Mouse (Mus musculus) pancreas, adult 10 weeks (tissue): ENCODE data around the gene Soat1. TPM values are rescaled to one million over a fixed set of nuclear protein-coding genes. Genes with fewer than 3 reads are reported as not detected.

ENCODE experiments used
- polyA plus RNA-seq: library from polyadenylated mRNA; stranded (reverse); fragments of 350-450 nt; fragmentation: Illumina TruSeq; extraction: RNeasy Lipid Tissue Mini Kit (QIAGEN cat#74804); gene quantifications from one replicate; pipeline ENCODE4 v1.2.3, GENCODE M21; 2015; ENCODE audit warnings: low read depth, low replicate concordance; ENCODE audit not compliant: insufficient read depth

Soat1 gene
- 2.3 TPM for polyA plus RNA-seq

GRCm38 (mm10) chr1:156473961-156474503, at the start of gene Soat1:
TSS of gene Soat1 (minus strand) at chr1:156474331.

GRCm38 (mm10) chr1:156523842-156524241, 49.7 kb upstream of the Soat1 start, which contains the start of gene Gm10031:
TSS of gene Gm10031 (plus strand) at chr1:156524012.

GRCm38 (mm10) chr1:156420671-156421297, 53.3 kb downstream of the Soat1 start, which contains the start of gene Axdnd1:
TSS of gene Axdnd1 (minus strand) at chr1:156421159.

Other genes with a start within 250 kb of the Soat1 start
- gene Tdrd5, start 170.7 kb downstream of the Soat1 start, polyA plus RNA-seq = not detected
- not detected for gene Nphs2, start 163.6 kb downstream of the Soat1 start, polyA plus RNA-seq
- 204 TPM for gene Gm2000, start 108.3 kb downstream of the Soat1 start, polyA plus RNA-seq
- gene Axdnd1, start 53.2 kb downstream of the Soat1 start, polyA plus RNA-seq = not detected
- 0.89 TPM for gene Gm10031, start 49.7 kb upstream of the Soat1 start, polyA plus RNA-seq
- 4.0 TPM for gene Abl2, start 84.5 kb upstream of the Soat1 start, polyA plus RNA-seq
- gene Tor3a, start 200.0 kb upstream of the Soat1 start, polyA plus RNA-seq = 5.5 TPM
- gene Fam20b, start 244.8 kb upstream of the Soat1 start, polyA plus RNA-seq = 9.5 TPM